Mouse (Mus musculus) kidney, postnatal 14 days (tissue): Measurements from ENCODE around the gene Irf4.

Experiments used
- DNase-seq: peaks from one replicate; pipeline ENCODE4 v3.0.0; 2022; ENCODE audit warnings: mixed read lengths

Irf4 gene

GRCm38 (mm10) chr13:30741172-30741571 is 7.9 kb upstream of the Irf4 start:
- DNase-seq: no peak

GRCm38 (mm10) chr13:30742411-30742970 is 6.5 kb upstream of the Irf4 start:
- DNase-seq: no peak

GRCm38 (mm10) chr13:30745121-30745520 is 3.9 kb upstream of the Irf4 start:
- no peak for DNase-seq

GRCm38 (mm10) chr13:30747068-30747467 is 2.0 kb upstream of the Irf4 start:
- DNase-seq: no peak

GRCm38 (mm10) chr13:30747504-30747903 is 1.5 kb upstream of the Irf4 start:
- DNase-seq: no peak

- DNase-seq: no peak
Observed at GRCm38 (mm10) chr13:30748321-30748720, 705 bp upstream of the Irf4 start.

GRCm38 (mm10) chr13:30749557-30750141 is 623 bp downstream of the Irf4 start:
- DNase-seq: no peak

- no peak for DNase-seq
Observed at GRCm38 (mm10) chr13:30750461-30751303, 1.7 kb downstream of the Irf4 start.

- DNase-seq: no peak
Observed at GRCm38 (mm10) chr13:30751304-30751580, 2.2 kb downstream of the Irf4 start.

- no peak for DNase-seq
Observed at GRCm38 (mm10) chr13:30752581-30753187, 3.7 kb downstream of the Irf4 start.

- no peak for DNase-seq
Observed at GRCm38 (mm10) chr13:30753441-30753840, 4.4 kb downstream of the Irf4 start.

GRCm38 (mm10) chr13:30754066-30754465 is 5.0 kb downstream of the Irf4 start:
- DNase-seq: no peak

- no peak for DNase-seq
Observed at GRCm38 (mm10) chr13:30754825-30755476, 5.9 kb downstream of the Irf4 start.

GRCm38 (mm10) chr13:30755577-30755976 is 6.6 kb downstream of the Irf4 start:
- DNase-seq: no peak

GRCm38 (mm10) chr13:30755998-30756639 is 7.1 kb downstream of the Irf4 start:
- no peak for DNase-seq

- no peak for DNase-seq
Observed at GRCm38 (mm10) chr13:30757264-30757900, 8.4 kb downstream of the Irf4 start.

- DNase-seq: no peak
Observed at GRCm38 (mm10) chr13:30758789-30759381, 9.9 kb downstream of the Irf4 start.

- no peak for DNase-seq
Observed at GRCm38 (mm10) chr13:30760374-30761090, 11.5 kb downstream of the Irf4 start.

GRCm38 (mm10) chr13:30761151-30761631 is 12.2 kb downstream of the Irf4 start:
- DNase-seq: no peak

GRCm38 (mm10) chr13:30762224-30762623 is 13.2 kb downstream of the Irf4 start:
- no peak for DNase-seq
